Mouse (Mus musculus) erythroblast, embryonic 14.5 days (primary cell): Measurements from ENCODE around the gene Usmg5.

ENCODE experiments used
- GATA1 ChIP-seq: IDR thresholded peaks from 2 replicates; pipeline ENCODE4 v1.6.1; 2012; ENCODE audit warnings: low read length, inconsistent platforms, mixed read lengths
- TAL1 ChIP-seq: IDR thresholded peaks from 3 replicates; pipeline ENCODE4 v1.6.1; 2012; ENCODE audit warnings: low read length, inconsistent platforms, mixed read lengths

- TF ChIP-seq TAL1 (no peak), GATA1 (no peak)
Observed at GRCm38 (mm10) chr19:47057684-47058083, 32.8 kb downstream of the Usmg5 start.
